Mouse (Mus musculus): ENCODE results near the gene Hmx1. TPM values are rescaled to one million over a fixed set of nuclear protein-coding genes. Genes with fewer than 3 reads are reported as not detected.

Gene Hmx1
- polyA plus RNA-seq, 1 experiment from 2014 or later = not detected

DNA sequence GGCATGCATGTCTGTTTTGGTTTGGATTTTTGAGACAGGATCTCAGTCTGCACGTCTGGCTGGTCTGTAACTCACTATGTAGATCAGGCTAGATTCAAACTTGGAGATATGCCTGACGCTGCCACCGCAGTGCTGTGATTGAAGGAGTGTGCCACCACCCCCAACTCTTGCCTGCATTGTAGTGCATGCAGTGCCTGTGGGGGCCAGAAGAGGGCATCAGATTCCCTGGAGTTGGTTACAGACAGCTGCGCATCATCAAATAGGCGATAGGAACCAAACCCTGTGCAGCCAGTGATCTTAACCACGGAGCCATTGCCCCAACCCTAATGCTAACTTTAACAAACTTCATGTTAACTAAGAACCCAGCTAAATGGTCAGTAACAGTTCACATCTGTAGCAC, 49.9 kb downstream of the Hmx1 start:
- WGBS = 89% methylated on average over 6 of the region's 6 CpGs
- peaks cover 3% of the 10 kb centered on the region; the same call in 1 of the 2 replicates for H3K27me3 ChIP-seq (ENCODE audit: control insufficient read depth, insufficient read depth, low read length)
- no peak for ATAC-seq (ENCODE audit: low FRiP score, low TSS enrichment)

DNA sequence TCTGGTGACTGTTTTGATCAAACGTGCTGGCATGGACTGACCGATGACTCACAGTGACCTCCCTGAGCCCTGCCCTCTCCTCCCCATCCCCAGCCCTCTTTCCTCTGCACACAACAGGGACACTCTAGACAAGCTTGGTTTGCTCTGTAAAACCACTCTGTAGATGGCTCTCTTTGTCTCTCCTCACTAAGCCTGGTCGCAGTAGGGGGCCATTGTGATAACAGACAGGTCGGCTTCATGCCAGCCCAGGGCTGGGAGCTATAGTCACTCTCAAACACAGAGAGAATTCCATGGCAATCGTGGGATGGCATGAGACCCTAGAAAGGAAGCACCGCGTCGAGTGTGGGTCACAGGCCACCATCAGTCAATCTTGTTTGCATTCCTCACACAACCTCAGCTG, 51.6 kb downstream of the Hmx1 start:
- H3K27me3 ChIP-seq (ENCODE audit: control insufficient read depth, insufficient read depth, low read length) = peaks cover 3% of the 10 kb centered on the region; the same call in 1 of the 2 replicates
- H3K36me3 ChIP-seq (ENCODE audit: control insufficient read depth, insufficient read depth, low read length) = no peaks in the 10 kb centered on the region
- no peaks in the 10 kb centered on the region for H3K4me1 ChIP-seq (ENCODE audit: control insufficient read depth, insufficient read depth, low read length)
- no peak overlapping the region for H3K4me2 ChIP-seq (replicated peaks; ENCODE audit: low read depth, low read length)
- no peak overlapping the region for H3K27ac ChIP-seq (ENCODE audit: low read depth, low read length)
- WGBS = 45% methylated on average over 8 of the region's 8 CpGs
- H3K9me3 ChIP-seq (ENCODE audit: control insufficient read depth, low read length) = 0 out of 2 replicates have a peak, but pooled peaks cover 3% of the 10 kb centered on the region
- H3K9ac ChIP-seq (ENCODE audit: low read depth, low read length) = no peak overlapping the region
- no peak overlapping the region for H3K4me3 ChIP-seq (ENCODE audit: low read length)
- ATAC-seq (ENCODE audit: low FRiP score, low TSS enrichment) = no peak

More for the DNA sequence above, 49.9 kb downstream of the Hmx1 start:
- Histone ChIP-seq H3K4me1 (ENCODE audit: control insufficient read depth, insufficient read depth, low read length) (no peaks in the 10 kb centered on the region), H3K4me2 (replicated peaks; ENCODE audit: low read depth, low read length) (no peak overlapping the region), H3K9me3 (ENCODE audit: control insufficient read depth, low read length) (0 out of 2 replicates have a peak, but pooled peaks cover 3% of the 10 kb centered on the region), H3K9ac (ENCODE audit: low read depth, low read length) (no peak overlapping the region), H3K4me3 (ENCODE audit: low read length) (no peak overlapping the region), H3K36me3 (ENCODE audit: control insufficient read depth, insufficient read depth, low read length) (no peaks in the 10 kb centered on the region), H3K27ac (ENCODE audit: low read depth, low read length) (no peak overlapping the region)

DNA sequence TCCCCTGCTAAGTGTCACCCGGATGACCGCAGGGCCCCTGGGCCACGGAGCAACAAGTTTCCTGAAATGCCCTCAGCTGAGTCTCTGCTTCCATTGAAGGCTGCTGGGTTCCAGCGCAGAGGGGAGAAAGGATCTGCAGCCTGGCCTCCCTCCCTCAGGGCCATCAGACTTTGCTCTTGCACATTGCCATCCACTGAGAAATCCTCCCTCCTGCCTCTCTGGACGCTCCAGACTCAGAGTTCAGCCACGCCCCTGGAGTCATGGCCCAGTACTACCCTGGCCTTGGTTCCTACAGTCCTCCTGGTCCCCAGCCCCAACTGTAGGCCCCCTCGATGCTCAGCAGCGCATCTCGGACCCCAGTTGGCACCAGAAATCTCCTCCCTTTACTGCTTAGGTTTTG, 52.5 kb downstream of the Hmx1 start:
- H3K4me1 ChIP-seq (ENCODE audit: control insufficient read depth, insufficient read depth, low read length) = no peaks in the 10 kb centered on the region
- no peak overlapping the region for H3K4me2 ChIP-seq (replicated peaks; ENCODE audit: low read depth, low read length)
- H3K36me3 ChIP-seq (ENCODE audit: control insufficient read depth, insufficient read depth, low read length) = no peaks in the 10 kb centered on the region
- WGBS = 66% methylated on average over 9 of the region's 9 CpGs
- no peak overlapping the region for H3K27ac ChIP-seq (ENCODE audit: low read depth, low read length)
- no peak overlapping the region for H3K4me3 ChIP-seq (ENCODE audit: low read length)
- H3K9me3 ChIP-seq (ENCODE audit: control insufficient read depth, low read length) = 0 out of 2 replicates have a peak, but pooled peaks cover 3% of the 10 kb centered on the region
- no peak overlapping the region for H3K9ac ChIP-seq (ENCODE audit: low read depth, low read length)
- H3K27me3 ChIP-seq (ENCODE audit: control insufficient read depth, insufficient read depth, low read length) = peaks cover 3% of the 10 kb centered on the region; the same call in 1 of the 2 replicates
- no peak for ATAC-seq (ENCODE audit: low FRiP score, low TSS enrichment)

DNA sequence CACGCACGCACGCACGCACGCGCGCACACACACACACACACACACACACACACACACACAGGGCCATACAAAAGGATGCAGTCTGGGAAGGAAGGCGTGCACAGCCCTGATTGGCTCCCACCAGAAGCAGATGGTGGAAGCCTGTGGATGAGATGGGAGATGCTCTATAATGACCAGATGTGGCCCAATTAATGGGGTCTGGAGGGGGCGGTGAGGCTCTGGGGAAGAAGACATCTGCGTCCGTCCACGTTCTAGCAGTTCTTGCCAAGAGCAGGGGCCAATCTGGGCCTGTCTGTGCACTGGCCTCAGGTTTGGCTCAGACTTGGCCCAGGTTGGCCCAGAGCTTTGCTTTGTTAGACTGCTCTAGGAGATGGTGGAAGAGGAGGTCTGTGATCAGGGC, 55.8 kb downstream of the Hmx1 start:
- Histone ChIP-seq H3K36me3 (ENCODE audit: control insufficient read depth, insufficient read depth, low read length) (no peaks in the 10 kb centered on the region), H3K9me3 (ENCODE audit: control insufficient read depth, low read length) (no peaks in the 10 kb centered on the region), H3K4me2 (replicated peaks; ENCODE audit: low read depth, low read length) (no peak overlapping the region), H3K27me3 (ENCODE audit: control insufficient read depth, insufficient read depth, low read length) (peaks cover 8% of the 10 kb centered on the region), H3K4me3 (ENCODE audit: low read length) (no peak overlapping the region), H3K27ac (ENCODE audit: low read depth, low read length) (no peak overlapping the region), H3K9ac (ENCODE audit: low read depth, low read length) (no peak overlapping the region), H3K4me1 (ENCODE audit: control insufficient read depth, insufficient read depth, low read length) (no peaks in the 10 kb centered on the region; the same call in 1 of the 2 replicates)
- 89% methylated on average over 12 of the region's 12 CpGs for WGBS
- ATAC-seq (ENCODE audit: low FRiP score, low TSS enrichment) = no peak

DNA sequence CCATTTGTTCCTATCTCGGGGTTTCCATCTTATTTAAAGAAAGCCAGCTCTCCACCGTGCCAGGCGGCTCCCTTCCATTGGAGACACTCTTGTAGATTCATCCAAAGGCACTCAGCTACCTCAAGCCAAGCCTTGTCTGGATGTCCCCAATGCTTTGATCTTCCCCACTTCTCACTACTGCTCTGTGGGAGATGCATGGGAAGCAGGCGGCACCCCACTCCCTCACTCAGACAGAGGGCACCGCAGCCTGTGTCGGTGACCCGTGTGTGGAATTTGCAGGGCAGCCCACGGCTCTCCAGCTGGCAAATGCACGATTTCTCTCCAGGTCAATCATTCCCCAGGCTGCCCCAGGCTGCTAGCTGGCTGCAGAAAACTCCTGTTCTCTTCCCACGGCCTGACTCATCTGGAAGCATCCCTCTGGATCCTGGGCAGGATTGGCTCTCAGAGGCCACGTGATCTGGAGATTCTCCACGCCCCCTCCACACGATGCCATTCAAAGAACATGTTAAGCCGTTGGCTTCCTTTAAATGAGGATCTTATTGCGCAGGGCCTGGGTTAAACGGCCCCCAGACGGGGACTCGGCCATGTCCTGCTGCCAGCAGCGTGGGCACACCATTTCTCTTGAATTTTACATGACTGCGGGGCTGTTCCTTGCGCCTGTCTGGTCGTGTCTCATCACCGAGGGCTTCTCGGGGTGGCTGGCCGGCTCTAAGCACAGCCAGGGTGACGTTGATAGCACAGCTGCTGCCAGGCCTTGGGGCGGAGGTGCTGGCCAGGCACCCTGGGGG, 58.9 kb downstream of the Hmx1 start:
- Histone ChIP-seq H3K27me3 (ENCODE audit: control insufficient read depth, insufficient read depth, low read length) (peaks cover 5% of the 10 kb centered on the region; the same call in 1 of the 2 replicates), H3K36me3 (ENCODE audit: control insufficient read depth, insufficient read depth, low read length) (no peaks in the 10 kb centered on the region), H3K9ac (ENCODE audit: low read depth, low read length) (no peak overlapping the region), H3K4me2 (replicated peaks; ENCODE audit: low read depth, low read length) (peak overlapping the region; percentile 43), H3K4me3 (ENCODE audit: low read length) (peak overlapping the region; percentile 12; the same call in 1 of the 2 replicates), H3K27ac (ENCODE audit: low read depth, low read length) (no peak overlapping the region), H3K9me3 (ENCODE audit: control insufficient read depth, low read length) (no peaks in the 10 kb centered on the region), H3K4me1 (ENCODE audit: control insufficient read depth, insufficient read depth, low read length) (no peaks in the 10 kb centered on the region; the same call in 1 of the 2 replicates)
- WGBS = 18% methylated on average over 27 of the region's 27 CpGs
- ATAC-seq (ENCODE audit: low FRiP score, low TSS enrichment) = peak; percentile 87

Other genes starting within 250 kb of the Hmx1 start
- 0.47 and 0.58 TPM in 2 replicates for gene Adra2c, start 110.8 kb upstream of the Hmx1 start, polyA plus RNA-seq (2014; fragmentation: Nextera tagmentation; extraction: Ambion mirVana)
- gene Cpz, start 136.6 kb downstream of the Hmx1 start, polyA plus RNA-seq (2014; fragmentation: Nextera tagmentation; extraction: Ambion mirVana) = 1.5 and 2.1 TPM in 2 replicates
- gene Trmt44, start 186.0 kb downstream of the Hmx1 start, polyA plus RNA-seq (2014; fragmentation: Nextera tagmentation; extraction: Ambion mirVana) = 7.9 and 10.2 TPM in 2 replicates
- gene Acox3, start 193.9 kb downstream of the Hmx1 start, polyA plus RNA-seq (2014; fragmentation: Nextera tagmentation; extraction: Ambion mirVana) = 8.3 and 13.1 TPM in 2 replicates